Mouse (Mus musculus) forebrain, embryonic 12.5 days (tissue): ENCODE data around the gene Snx18. TPM values are rescaled to one million over a fixed set of nuclear protein-coding genes. Genes with fewer than 3 reads are reported as not detected.

Experiments used
- ATAC-seq: fragments of 200-750 bp; cut with Nextera tagmentation; 2 replicates; pipeline ENCODE4 v1.8.0; 2017; ENCODE audit warnings: moderate TSS enrichment; ENCODE audit not compliant: low FRiP score
- H3K27ac ChIP-seq: fragments of 300-500 bp; sonication (generic); 2 replicates; pipeline ENCODE4 v1.5.1; 2016; ENCODE audit warnings: mild to moderate bottlenecking
- H3K27me3 ChIP-seq: fragments of 300-500 bp; sonication (generic); 2 replicates; pipeline ENCODE4 v1.6.1; 2016; ENCODE audit warnings: mild to moderate bottlenecking
- H3K36me3 ChIP-seq: fragments of 300-500 bp; sonication (generic); replicated peaks from 2 replicates; pipeline ENCODE4 v1.6.1; 2016; ENCODE audit warnings: mild to moderate bottlenecking
- H3K4me1 ChIP-seq: fragments of 300-500 bp; sonication (generic); 2 replicates; pipeline ENCODE4 v1.6.1; 2016
- H3K4me2 ChIP-seq: fragments of 300-500 bp; sonication (generic); 2 replicates; pipeline ENCODE4 v1.6.1; 2016; ENCODE audit warnings: mild to moderate bottlenecking, moderate library complexity
- H3K4me3 ChIP-seq: fragments of 300-500 bp; sonication (generic); replicated peaks from 2 replicates; pipeline ENCODE4 v1.5.1; 2016; ENCODE audit warnings: mild to moderate bottlenecking
- H3K9ac ChIP-seq: fragments of 300-500 bp; sonication (generic); 2 replicates; pipeline ENCODE4 v1.6.1; 2016; ENCODE audit warnings: mild to moderate bottlenecking
- H3K9me3 ChIP-seq: fragments of 300-500 bp; sonication (generic); 2 replicates; pipeline ENCODE4 v1.6.1; 2016
- WGBS: fragments of 180-500 bp; shearing (Covaris S2); methylation state at CpG from one replicate; pipeline ENCODE4 v1.1.7; 2016; 5-methylcytosine and 5-hydroxymethylcytosine counted together
- polyA plus RNA-seq: library from polyadenylated mRNA; unstranded; fragments of >200 nt; fragmentation: Nextera tagmentation; extraction: Ambion mirVana; gene quantifications from 2 replicates; pipeline ENCODE4 v1.2.1, GENCODE M21; 2016

Snx18 gene
- polyA plus RNA-seq, 1 experiment from 2014 or later = 18.2 TPM

- no peak overlapping the region for H3K27ac ChIP-seq
- peaks cover 70% of the 10 kb centered on the region for H3K4me1 ChIP-seq
- H3K4me2 ChIP-seq = peak overlapping the region; percentile 22
- no peaks in the 10 kb centered on the region for H3K27me3 ChIP-seq
- ATAC-seq = no peak
- 0 out of 2 replicates have a peak, but pooled peaks cover 3% of the 10 kb centered on the region for H3K36me3 ChIP-seq
- no peak overlapping the region for H3K9ac ChIP-seq
- no peaks in the 10 kb centered on the region for H3K9me3 ChIP-seq
- WGBS = 43% methylated on average over 10 of the region's 10 CpGs
- H3K4me3 ChIP-seq = 0 out of 2 replicates have a peak overlapping the region, but pooled peaks have one; percentile 14
Observed at GRCm38 (mm10) chr13:113613882-113614281, 4.5 kb downstream of the Snx18 start.

GRCm38 (mm10) chr13:113613341-113613740 lies 5.0 kb downstream of the Snx18 start:
- no peak for ATAC-seq
- Histone ChIP-seq H3K4me1 (peaks cover 72% of the 10 kb centered on the region), H3K9me3 (no peaks in the 10 kb centered on the region), H3K9ac (no peak overlapping the region), H3K36me3 (0 out of 2 replicates have a peak, but pooled peaks cover 3% of the 10 kb centered on the region), H3K4me3 (peak overlapping the region; percentile 14; the same call in 1 of the 2 replicates), H3K27me3 (no peaks in the 10 kb centered on the region), H3K4me2 (peak overlapping the region; percentile 22), H3K27ac (no peak overlapping the region)
- WGBS = 38% methylated on average over 12 of the region's 12 CpGs

DNA sequence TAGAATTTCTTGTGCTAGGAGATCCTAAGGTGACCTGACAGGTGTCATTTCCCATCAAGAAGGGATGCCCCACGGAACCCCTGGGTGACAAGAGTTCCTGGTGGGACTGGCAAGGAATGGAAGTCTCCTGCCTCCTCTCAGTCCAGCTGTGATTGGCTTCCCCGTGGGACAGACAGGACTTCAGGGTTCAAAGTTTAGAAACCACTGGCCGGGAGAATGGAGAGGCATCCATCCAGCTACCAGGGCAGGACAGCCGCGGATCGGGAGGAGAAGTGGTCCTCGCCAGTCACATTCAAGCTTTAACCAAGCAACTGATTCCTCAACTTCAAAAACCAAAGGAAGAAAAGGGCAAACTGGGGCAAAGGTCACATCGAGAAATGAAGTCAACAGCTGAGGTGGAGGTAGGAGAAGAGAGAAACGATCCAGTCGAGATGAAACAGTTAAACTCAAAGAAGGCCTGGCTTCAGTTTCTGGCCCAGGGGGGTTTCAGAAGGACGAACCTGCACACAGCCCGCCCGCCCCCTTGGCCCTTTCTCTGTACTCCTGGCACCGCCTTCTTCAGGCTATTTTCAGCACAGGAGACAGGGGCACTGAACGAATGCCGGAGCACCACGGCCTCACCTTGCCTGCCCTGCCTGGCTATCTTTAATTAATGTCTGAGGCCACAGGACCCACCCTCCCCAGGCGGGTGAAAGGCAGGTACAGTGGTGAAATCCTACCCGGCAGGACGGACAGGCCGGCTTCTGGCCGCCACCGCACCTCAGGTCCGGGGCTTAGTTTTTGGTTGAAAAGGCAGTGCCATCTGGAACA lies 6.0 kb downstream of the Snx18 start:
- H3K27me3 ChIP-seq = no peaks in the 10 kb centered on the region
- no peak overlapping the region for H3K9ac ChIP-seq
- ATAC-seq = no peak
- H3K4me1 ChIP-seq = peaks cover 76% of the 10 kb centered on the region
- no peak overlapping the region for H3K27ac ChIP-seq
- WGBS = 75% methylated on average over 24 of the region's 24 CpGs
- H3K36me3 ChIP-seq = 0 out of 2 replicates have a peak, but pooled peaks cover 3% of the 10 kb centered on the region
- no peak overlapping the region for H3K4me3 ChIP-seq
- H3K4me2 ChIP-seq = no peak overlapping the region
- H3K9me3 ChIP-seq = no peaks in the 10 kb centered on the region

DNA sequence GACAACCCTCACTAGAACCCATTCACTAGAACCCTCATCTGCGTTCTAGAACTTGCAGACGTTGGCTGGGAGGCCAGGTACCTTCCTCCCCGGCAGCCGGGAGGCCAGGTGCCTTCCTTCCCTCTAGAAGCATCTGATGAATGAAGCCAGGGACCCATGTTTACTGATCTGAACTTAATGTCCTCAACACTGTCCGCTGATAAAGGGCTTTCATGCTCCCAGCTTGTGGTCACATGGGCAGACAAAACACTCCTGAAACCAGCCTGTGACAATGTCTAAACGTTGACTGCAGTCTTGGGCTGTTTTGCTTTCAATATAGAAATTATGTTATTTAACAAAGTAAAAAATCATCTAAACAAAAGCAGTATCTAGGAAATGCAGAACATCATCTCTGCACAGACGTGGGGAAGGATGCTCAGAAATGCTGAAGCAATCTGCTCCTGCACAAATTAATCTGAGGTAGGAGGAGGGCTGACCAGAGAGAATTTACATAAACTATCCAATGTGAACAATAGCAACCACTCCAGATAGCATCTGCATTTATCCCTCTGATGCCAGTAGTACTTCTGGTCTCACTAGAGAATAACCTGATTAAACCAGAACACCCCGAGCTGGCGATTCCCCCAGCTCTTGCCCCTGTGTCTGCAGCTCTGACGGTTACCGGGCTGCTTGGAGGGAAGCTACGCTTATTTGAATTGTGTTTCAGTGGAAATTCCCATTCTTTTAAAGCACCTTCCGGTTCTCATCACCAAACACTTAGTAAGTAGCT lies 7.4 kb downstream of the Snx18 start:
- Histone ChIP-seq H3K4me1 (peaks cover 61% of the 10 kb centered on the region), H3K36me3 (0 out of 2 replicates have a peak, but pooled peaks cover 8% of the 10 kb centered on the region), H3K9me3 (no peaks in the 10 kb centered on the region), H3K4me3 (no peak overlapping the region), H3K27ac (no peak overlapping the region), H3K4me2 (no peak overlapping the region), H3K9ac (no peak overlapping the region), H3K27me3 (no peaks in the 10 kb centered on the region)
- no peak for ATAC-seq
- WGBS = 58% methylated on average over 13 of the region's 13 CpGs

DNA sequence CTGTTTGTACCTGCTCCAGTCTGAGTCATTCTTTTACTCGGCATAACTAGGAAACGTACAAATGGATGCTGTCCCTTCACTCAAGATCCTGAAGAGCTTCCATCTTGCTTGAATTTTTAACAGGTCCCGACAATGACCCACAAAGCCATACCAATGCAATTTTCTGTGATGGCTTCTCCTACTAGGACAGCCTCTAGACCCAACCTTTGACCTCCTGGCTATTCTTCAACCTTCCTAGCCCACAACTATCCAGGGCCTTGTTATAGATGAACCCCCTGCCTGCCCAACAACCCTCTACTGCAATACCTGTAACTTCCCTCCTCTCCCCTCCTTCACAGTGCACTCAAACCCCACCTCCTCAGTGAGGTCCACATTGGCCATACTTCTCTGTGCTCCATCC lies 8.9 kb downstream of the Snx18 start:
- Histone ChIP-seq H3K27me3 (no peaks in the 10 kb centered on the region), H3K27ac (no peak overlapping the region), H3K9ac (no peak overlapping the region), H3K4me2 (no peak overlapping the region), H3K36me3 (0 out of 2 replicates have a peak, but pooled peaks cover 8% of the 10 kb centered on the region), H3K4me1 (peaks cover 51% of the 10 kb centered on the region), H3K4me3 (no peak overlapping the region), H3K9me3 (no peaks in the 10 kb centered on the region)
- no peak for ATAC-seq
- 96% methylated on average over 3 of the region's 3 CpGs for WGBS

GRCm38 (mm10) chr13:113607821-113608220 lies 10.5 kb downstream of the Snx18 start:
- no peak for ATAC-seq

DNA sequence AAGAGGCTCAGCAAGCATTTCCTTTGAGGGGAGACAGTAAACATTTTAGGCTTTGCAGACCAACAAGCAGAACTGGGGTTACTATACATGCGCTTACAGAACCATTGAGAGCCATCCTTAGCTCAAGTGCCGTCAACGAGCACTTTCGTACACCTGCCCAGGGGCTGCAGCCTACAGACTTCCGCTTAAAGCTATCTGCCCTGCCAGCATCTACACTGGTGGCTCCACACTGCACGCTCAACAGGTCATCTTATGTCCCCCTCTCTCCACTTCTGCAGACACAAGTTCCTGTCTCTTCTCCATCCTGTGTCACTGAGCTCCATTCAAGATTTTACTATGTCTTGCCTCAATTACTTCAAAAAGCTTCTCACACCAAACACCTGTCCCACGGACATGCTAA lies 11.0 kb downstream of the Snx18 start:
- Histone ChIP-seq H3K9me3 (no peaks in the 10 kb centered on the region), H3K27me3 (no peaks in the 10 kb centered on the region), H3K4me3 (no peak overlapping the region), H3K27ac (no peak overlapping the region), H3K4me2 (no peak overlapping the region), H3K36me3 (0 out of 2 replicates have a peak, but pooled peaks cover 8% of the 10 kb centered on the region), H3K9ac (no peak overlapping the region), H3K4me1 (peaks cover 39% of the 10 kb centered on the region)
- 92% methylated on average over 7 of the region's 7 CpGs for WGBS
- ATAC-seq = no peak

More at GRCm38 (mm10) chr13:113607821-113608220, 10.5 kb downstream of the Snx18 start:
- Histone ChIP-seq H3K27me3 (no peaks in the 10 kb centered on the region), H3K9ac (no peak overlapping the region), H3K36me3 (0 out of 2 replicates have a peak, but pooled peaks cover 8% of the 10 kb centered on the region), H3K27ac (no peak overlapping the region), H3K9me3 (no peaks in the 10 kb centered on the region), H3K4me2 (no peak overlapping the region), H3K4me3 (no peak overlapping the region), H3K4me1 (peaks cover 44% of the 10 kb centered on the region)
- WGBS = 86% methylated on average over 4 of the region's 4 CpGs

GRCm38 (mm10) chr13:113606741-113607358 lies 11.5 kb downstream of the Snx18 start:
- no peak for ATAC-seq
- Histone ChIP-seq H3K4me3 (no peak overlapping the region), H3K4me2 (no peak overlapping the region), H3K27me3 (no peaks in the 10 kb centered on the region), H3K4me1 (peaks cover 34% of the 10 kb centered on the region), H3K9ac (no peak overlapping the region), H3K9me3 (no peaks in the 10 kb centered on the region), H3K27ac (no peak overlapping the region), H3K36me3 (0 out of 2 replicates have a peak, but pooled peaks cover 8% of the 10 kb centered on the region)
- WGBS = 92% methylated on average over 18 of the region's 18 CpGs

DNA sequence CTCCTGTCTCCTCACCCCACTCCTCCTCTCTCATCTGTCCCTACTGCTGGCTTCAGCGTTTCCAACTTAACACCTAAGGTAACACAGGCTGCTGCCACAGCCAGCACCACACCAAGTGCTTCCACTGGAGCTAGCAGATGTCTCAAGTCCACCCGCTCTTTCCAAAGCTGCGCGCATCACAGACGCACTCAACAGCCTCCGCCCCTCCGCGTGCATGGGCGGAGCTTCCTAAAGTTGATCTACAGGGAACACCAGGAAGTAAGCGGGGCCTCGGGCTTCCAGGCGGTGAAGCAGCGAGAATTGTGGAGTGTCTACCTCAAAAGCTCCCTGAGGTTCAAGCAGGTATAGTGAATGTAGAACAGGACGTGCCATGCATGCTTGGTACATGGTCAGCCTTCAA lies 12.2 kb downstream of the Snx18 start:
- Histone ChIP-seq H3K4me2 (no peak overlapping the region), H3K27ac (no peak overlapping the region), H3K27me3 (no peaks in the 10 kb centered on the region), H3K9me3 (no peaks in the 10 kb centered on the region), H3K4me3 (no peak overlapping the region), H3K4me1 (peaks cover 27% of the 10 kb centered on the region), H3K9ac (no peak overlapping the region), H3K36me3 (0 out of 2 replicates have a peak, but pooled peaks cover 8% of the 10 kb centered on the region)
- ATAC-seq = no peak
- WGBS = 91% methylated on average over 14 of the region's 14 CpGs

- Histone ChIP-seq H3K27ac (no peak overlapping the region), H3K9me3 (no peaks in the 10 kb centered on the region), H3K36me3 (0 out of 2 replicates have a peak, but pooled peaks cover 8% of the 10 kb centered on the region), H3K4me2 (no peak overlapping the region), H3K4me3 (no peak overlapping the region), H3K9ac (no peak overlapping the region), H3K27me3 (no peaks in the 10 kb centered on the region), H3K4me1 (peaks cover 23% of the 10 kb centered on the region)
- ATAC-seq = no peak
- 92% methylated on average over 10 of the region's 10 CpGs for WGBS
Observed at GRCm38 (mm10) chr13:113605693-113606092, 12.7 kb downstream of the Snx18 start.

DNA sequence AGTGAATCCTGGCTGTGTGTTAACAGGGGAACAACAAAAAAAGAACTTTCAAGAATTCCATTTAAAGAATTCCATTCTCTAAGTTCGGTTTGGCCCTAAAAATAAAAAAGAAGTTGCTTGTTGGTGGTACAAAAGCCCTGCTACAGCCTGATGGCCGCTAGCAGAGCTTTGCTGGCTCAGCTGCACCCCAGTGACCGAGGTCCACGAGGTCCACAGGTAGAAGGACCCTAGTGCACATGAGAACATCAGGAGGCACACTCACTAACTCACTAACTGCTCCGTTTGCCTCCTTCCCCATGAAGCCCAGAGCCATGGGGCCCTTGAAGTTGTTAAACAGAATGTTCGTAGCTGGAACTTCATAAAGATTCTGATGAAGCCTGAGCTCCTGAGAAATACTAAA lies 14.0 kb downstream of the Snx18 start:
- no peaks in the 10 kb centered on the region for H3K9me3 ChIP-seq
- H3K4me3 ChIP-seq = no peak overlapping the region
- no peak overlapping the region for H3K4me2 ChIP-seq
- no peak overlapping the region for H3K27ac ChIP-seq
- H3K27me3 ChIP-seq = no peaks in the 10 kb centered on the region
- no peak for ATAC-seq
- 78% methylated on average over 6 of the region's 6 CpGs for WGBS
- 0 out of 2 replicates have a peak, but pooled peaks cover 7% of the 10 kb centered on the region for H3K36me3 ChIP-seq
- H3K4me1 ChIP-seq = peaks cover 21% of the 10 kb centered on the region
- H3K9ac ChIP-seq = no peak overlapping the region

DNA sequence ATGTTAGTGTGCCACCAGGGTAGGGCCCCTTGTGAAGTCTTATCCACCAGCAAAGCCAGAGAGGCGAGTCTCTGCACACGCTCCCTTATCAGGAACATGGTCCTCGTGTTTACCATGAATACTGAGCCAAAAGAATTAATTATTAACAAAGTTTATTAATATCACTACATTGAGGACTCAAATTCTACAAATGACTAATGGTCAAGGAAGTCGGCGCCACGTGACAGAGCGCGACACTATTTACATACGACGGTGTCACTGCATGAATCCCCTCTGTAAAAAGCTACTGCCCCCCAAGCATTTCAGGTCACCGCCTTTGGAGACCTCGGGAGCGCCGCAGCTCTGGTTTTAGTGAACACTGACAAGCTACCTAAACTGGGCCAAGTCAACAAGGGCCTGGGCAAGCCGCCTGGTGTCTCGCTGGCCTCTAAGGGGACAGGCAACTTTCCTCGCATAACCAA lies 15.5 kb downstream of the Snx18 start:
- H3K4me1 ChIP-seq = peaks cover 15% of the 10 kb centered on the region
- H3K36me3 ChIP-seq = 0 out of 2 replicates have a peak, but pooled peaks cover 5% of the 10 kb centered on the region
- H3K4me2 ChIP-seq = no peak overlapping the region
- H3K9ac ChIP-seq = no peak overlapping the region
- ATAC-seq = no peak
- H3K27me3 ChIP-seq = no peaks in the 10 kb centered on the region
- H3K4me3 ChIP-seq = no peak overlapping the region
- 93% methylated on average over 17 of the region's 17 CpGs for WGBS
- H3K27ac ChIP-seq = no peak overlapping the region
- H3K9me3 ChIP-seq = no peaks in the 10 kb centered on the region
